Mouse (Mus musculus) CH12.LX (cell line): Measurements from ENCODE around the gene Ifi202b.
"Not testable (repeated sequence)": the region's sequence is repeated elsewhere in the genome, so short reads cannot be mapped to it uniquely, and the experiment has no call there.

Source experiments
- CTCF ChIP-seq, 2 experiments: IDR thresholded peaks in 1 of 2; conservative IDR thresholded peaks in 1 of 2; 2 replicates each; pipeline ENCODE4 v1.5.1; 2011 to 2012; ENCODE audit warnings: low read depth in 2 of 2, low read length in 2 of 2, improper control_type of control experiment in 1 of 2, inconsistent platforms in 1 of 2, mild to moderate bottlenecking in 1 of 2, moderate library complexity in 1 of 2
- E2F4 ChIP-seq: IDR thresholded peaks from 2 replicates; pipeline ENCODE4 v1.6.1; 2011; ENCODE audit warnings: low read depth, low read length, improper control_type of control experiment; ENCODE audit not compliant: insufficient replicate concordance
- HCFC1 ChIP-seq: IDR thresholded peaks from 2 replicates; pipeline ENCODE4 v1.6.1; 2012; ENCODE audit warnings: low read depth, mild to moderate bottlenecking, inconsistent platforms, low read length, improper control_type of control experiment
- MYC ChIP-seq: IDR thresholded peaks from 2 replicates; pipeline ENCODE4 v1.6.1; 2011; ENCODE audit warnings: low read depth, mild to moderate bottlenecking, improper control_type of control experiment, low read length
- NRF1 ChIP-seq: IDR thresholded peaks from 2 replicates; pipeline ENCODE4 v1.6.1; 2014; ENCODE audit warnings: low read depth, mild to moderate bottlenecking, inconsistent platforms, low read length, improper control_type of control experiment, moderate library complexity

GRCm38 (mm10) chr1:173941924-173942779, 40.4 kb downstream of the Ifi202b start, which contains the start of the genes Mndal and Ifi203:
- TF ChIP-seq HCFC1; E2F4; CTCF (conservative IDR thresholded peaks at IDR 0.05 in 1 of 2, IDR thresholded peaks at IDR 0.05 in 1 of 2; ENCODE audit: low read depth in 2 of 2, low read length in 2 of 2); MYC; NRF1: not testable (repeated sequence)
